Mouse (Mus musculus): ENCODE measurements around the gene Prox2.

DNA sequence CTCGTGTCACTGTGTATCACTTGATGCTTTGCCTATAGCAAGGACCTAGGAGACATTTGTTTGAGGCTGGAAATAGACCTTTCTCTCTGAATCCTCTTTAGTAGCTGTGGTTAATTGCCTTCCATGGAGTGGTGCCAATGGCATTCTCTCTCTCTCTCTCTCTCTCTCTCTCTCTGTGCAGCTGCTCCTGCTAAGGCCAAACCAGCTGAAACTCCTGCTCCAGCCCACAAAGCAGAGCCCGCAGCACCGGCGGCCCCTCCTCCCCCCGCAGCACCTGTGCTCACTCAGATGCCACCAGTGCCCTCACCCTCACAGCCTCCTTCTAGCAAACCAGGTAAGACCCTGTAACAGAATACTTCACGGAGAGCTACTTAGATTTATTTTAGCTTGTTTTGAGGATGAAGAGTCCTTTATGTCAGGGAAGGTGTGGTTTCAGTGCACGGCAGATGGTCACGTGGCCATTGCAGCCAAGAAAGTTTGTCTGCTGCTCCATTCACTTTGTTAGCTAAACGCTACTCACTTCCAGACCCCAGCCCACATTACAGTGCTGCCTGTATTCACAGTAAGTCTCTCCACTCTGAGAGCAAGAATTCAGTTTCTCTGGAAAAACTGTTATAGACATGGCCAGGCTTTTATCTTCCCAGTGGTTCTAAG, 11.4 kb upstream of the Prox2 start:
- peak; percentile 11 for TF ChIP-seq SRF (IDR thresholded peaks at IDR 0.05; ENCODE audit: control insufficient read depth, insufficient read length, low read depth)
- TF ChIP-seq MAX (IDR thresholded peaks at IDR 0.05; ENCODE audit: low read depth), result no peak
- TF ChIP-seq E2F4 (IDR thresholded peaks at IDR 0.05; ENCODE audit: insufficient read depth), result no peak
- no peak for TF ChIP-seq POLR2A (IDR thresholded peaks at IDR 0.05; ENCODE audit: insufficient read length, low read depth)
- TF ChIP-seq MYOG (IDR thresholded peaks at IDR 0.05; ENCODE audit: control insufficient read depth in 1 of 3, insufficient read depth in 1 of 3, insufficient read length in 2 of 3, low read depth in 2 of 3), result peak; percentile 93 to 98 (median 98)
- no peak for TF ChIP-seq CEBPB (IDR thresholded peaks at IDR 0.05; ENCODE audit: insufficient read depth, poor library complexity, severe bottlenecking)
- TF ChIP-seq POLR2AphosphoS2 (IDR thresholded peaks at IDR 0.05; ENCODE audit: insufficient read length, low read depth), result no peak
- TF ChIP-seq MYOD1 (IDR thresholded peaks at IDR 0.05; ENCODE audit: control insufficient read depth in 1 of 3, insufficient read length in 2 of 3, low read depth in 2 of 3), result peak; percentile 81 to 94 (median 86)

Measured in myocyte (in vitro differentiated cells).